Mouse (Mus musculus): ENCODE measurements around the gene Abi3. TPM values are rescaled to one million over a fixed set of nuclear protein-coding genes. Genes with fewer than 3 reads are reported as not detected.
A peak's percentile ranks its signal among the peaks of the same experiment; 100 is the strongest.

Gene Abi3
- polyA plus RNA-seq, 1 experiment from 2014 or later, result 8.1 TPM

DNA sequence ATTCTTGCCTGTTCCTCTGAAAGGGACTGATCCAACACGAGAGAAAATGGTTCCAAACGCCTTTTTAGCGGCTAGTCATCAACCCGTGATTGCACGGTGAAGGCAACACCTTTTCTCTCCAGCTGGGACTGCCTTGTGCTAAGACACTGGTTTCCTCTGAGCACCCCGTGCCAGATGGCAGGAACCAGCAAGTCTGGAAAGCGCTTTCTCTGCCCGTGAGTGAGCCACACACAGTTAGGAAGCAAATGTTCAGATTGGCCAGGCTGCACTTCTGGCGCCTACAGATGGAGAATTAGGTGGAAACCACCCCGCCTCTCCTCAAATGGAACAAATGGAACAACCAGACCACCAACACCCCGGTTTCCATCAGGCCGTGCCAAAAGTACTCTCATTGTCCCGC lies 50.5 kb downstream of the Abi3 start:
- Histone ChIP-seq H3K9me3 (ENCODE audit: control insufficient read depth) (no peaks in the 10 kb centered on the region), H3K27ac (ENCODE audit: low read depth, low read length) (no peak overlapping the region), H3K4me1 (replicated peaks; ENCODE audit: control insufficient read depth, insufficient read depth, low read length) (no peaks in the 10 kb centered on the region), H3K4me2 (replicated peaks; ENCODE audit: low read depth) (no peak overlapping the region), H3K4me3 (ENCODE audit: low read depth, low read length) (no peak overlapping the region), H3K9ac (ENCODE audit: low read depth, low read length) (no peak overlapping the region), H3K36me3 (ENCODE audit: control insufficient read depth, insufficient read depth) (no peaks in the 10 kb centered on the region), H3K27me3 (replicated peaks; ENCODE audit: control insufficient read depth, insufficient read depth, low read length) (peaks cover 12% of the 10 kb centered on the region)
- 86% methylated on average over 13 of the region's 13 CpGs for WGBS
- no peak for ATAC-seq
- TF ChIP-seq CTCF (IDR thresholded peaks at IDR 0.05; ENCODE audit: low read depth), result no peak

DNA sequence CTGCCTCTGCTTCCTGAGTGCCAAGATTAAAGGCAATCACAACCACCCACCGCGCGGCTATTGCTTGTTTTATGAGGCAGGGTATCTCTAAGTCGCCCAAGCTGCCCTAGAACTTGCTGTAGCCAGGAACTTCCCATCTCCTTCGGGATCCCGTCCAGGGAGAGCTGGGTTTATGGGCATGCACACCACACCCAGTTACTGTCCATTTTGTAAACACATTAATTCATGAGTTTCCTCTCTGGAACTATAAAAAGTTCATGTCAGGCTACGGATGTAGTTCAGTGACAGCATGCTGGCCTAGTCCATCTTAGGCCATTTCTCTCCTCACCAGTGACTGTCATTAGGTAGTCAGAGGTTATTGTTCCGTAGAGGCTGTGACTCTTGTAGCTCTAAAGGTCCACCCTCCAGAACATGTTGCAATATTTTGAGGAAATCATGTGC lies 52.8 kb downstream of the Abi3 start:
- no peak for ATAC-seq
- no peaks in the 10 kb centered on the region for H3K9me3 ChIP-seq (ENCODE audit: control insufficient read depth)
- H3K27me3 ChIP-seq (replicated peaks; ENCODE audit: control insufficient read depth, insufficient read depth, low read length), result no peaks in the 10 kb centered on the region
- TF ChIP-seq CTCF (IDR thresholded peaks at IDR 0.05; ENCODE audit: low read depth), result no peak
- 60% methylated on average over 8 of the region's 8 CpGs for WGBS
- no peak overlapping the region for H3K4me3 ChIP-seq (ENCODE audit: low read depth, low read length)
- H3K27ac ChIP-seq (ENCODE audit: low read depth, low read length), result no peak overlapping the region
- no peak overlapping the region for H3K9ac ChIP-seq (ENCODE audit: low read depth, low read length)
- no peaks in the 10 kb centered on the region for H3K4me1 ChIP-seq (replicated peaks; ENCODE audit: control insufficient read depth, insufficient read depth, low read length)
- H3K4me2 ChIP-seq (replicated peaks; ENCODE audit: low read depth), result no peak overlapping the region
- no peaks in the 10 kb centered on the region for H3K36me3 ChIP-seq (ENCODE audit: control insufficient read depth, insufficient read depth)

DNA sequence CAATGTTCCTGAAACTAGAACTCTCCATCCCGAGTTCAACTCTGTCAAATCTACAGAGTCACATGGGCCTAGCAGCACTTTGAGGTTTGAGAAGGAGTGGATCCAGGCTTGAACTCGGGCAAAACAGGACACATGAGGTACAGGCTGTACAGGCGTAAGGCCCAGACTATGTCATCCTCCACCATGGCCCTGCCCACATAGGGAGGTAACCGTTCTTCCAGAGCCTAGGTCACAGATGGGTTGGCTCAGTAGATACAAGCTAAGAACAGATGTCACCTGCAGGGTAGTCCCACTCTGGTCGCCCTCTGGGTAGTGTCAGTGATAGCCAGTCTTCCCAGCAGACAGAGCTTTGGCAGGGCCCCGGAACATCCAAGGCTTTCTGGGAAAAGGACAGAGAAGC lies 55.8 kb downstream of the Abi3 start:
- no peak for ATAC-seq

DNA sequence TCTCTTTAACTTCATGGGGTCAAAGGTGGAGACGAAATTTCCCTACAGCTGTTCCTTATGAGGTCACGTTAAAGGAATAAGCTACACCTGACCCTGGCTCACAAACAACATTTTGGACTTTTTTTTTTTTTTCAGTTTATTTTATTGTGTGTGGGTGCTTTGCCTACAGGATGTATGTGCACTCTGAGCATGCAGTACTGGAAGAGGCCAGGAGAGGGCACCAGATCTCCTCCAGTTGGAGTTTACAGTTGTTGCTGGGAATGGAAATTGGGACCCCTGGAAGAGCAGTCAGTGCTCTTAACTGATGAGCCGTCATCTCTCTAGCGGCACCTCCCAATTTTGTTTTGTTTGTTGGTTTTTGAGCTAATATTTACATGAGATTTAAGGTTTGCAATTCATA lies 56.6 kb downstream of the Abi3 start:
- ATAC-seq, result no peak
- no peak overlapping the region for H3K27ac ChIP-seq (ENCODE audit: low read depth, low read length)
- 88% methylated on average over 4 of the region's 4 CpGs for WGBS
- H3K9me3 ChIP-seq (ENCODE audit: control insufficient read depth), result no peaks in the 10 kb centered on the region
- H3K27me3 ChIP-seq (replicated peaks; ENCODE audit: control insufficient read depth, insufficient read depth, low read length), result no peaks in the 10 kb centered on the region
- TF ChIP-seq CTCF (IDR thresholded peaks at IDR 0.05; ENCODE audit: low read depth), result peak; percentile 61
- no peak overlapping the region for H3K9ac ChIP-seq (ENCODE audit: low read depth, low read length)
- H3K4me1 ChIP-seq (replicated peaks; ENCODE audit: control insufficient read depth, insufficient read depth, low read length), result no peaks in the 10 kb centered on the region
- H3K4me2 ChIP-seq (replicated peaks; ENCODE audit: low read depth), result no peak overlapping the region
- H3K4me3 ChIP-seq (ENCODE audit: low read depth, low read length), result no peak overlapping the region
- no peaks in the 10 kb centered on the region for H3K36me3 ChIP-seq (ENCODE audit: control insufficient read depth, insufficient read depth)

More for the DNA sequence above, 55.8 kb downstream of the Abi3 start:
- H3K36me3 ChIP-seq (ENCODE audit: control insufficient read depth, insufficient read depth), result no peaks in the 10 kb centered on the region
- no peak for TF ChIP-seq CTCF (IDR thresholded peaks at IDR 0.05; ENCODE audit: low read depth)
- no peaks in the 10 kb centered on the region for H3K27me3 ChIP-seq (replicated peaks; ENCODE audit: control insufficient read depth, insufficient read depth, low read length)
- no peak overlapping the region for H3K4me3 ChIP-seq (ENCODE audit: low read depth, low read length)
- no peak overlapping the region for H3K9ac ChIP-seq (ENCODE audit: low read depth, low read length)
- H3K9me3 ChIP-seq (ENCODE audit: control insufficient read depth), result no peaks in the 10 kb centered on the region
- no peaks in the 10 kb centered on the region for H3K4me1 ChIP-seq (replicated peaks; ENCODE audit: control insufficient read depth, insufficient read depth, low read length)
- no peak overlapping the region for H3K27ac ChIP-seq (ENCODE audit: low read depth, low read length)
- no peak overlapping the region for H3K4me2 ChIP-seq (replicated peaks; ENCODE audit: low read depth)
- WGBS, result 89% methylated on average over 6 of the region's 6 CpGs

- Histone ChIP-seq H3K4me3 (ENCODE audit: low read depth, low read length) (no peak overlapping the region), H3K27me3 (replicated peaks; ENCODE audit: control insufficient read depth, insufficient read depth, low read length) (no peaks in the 10 kb centered on the region), H3K36me3 (ENCODE audit: control insufficient read depth, insufficient read depth) (no peaks in the 10 kb centered on the region), H3K9ac (ENCODE audit: low read depth, low read length) (no peak overlapping the region), H3K4me1 (replicated peaks; ENCODE audit: control insufficient read depth, insufficient read depth, low read length) (no peaks in the 10 kb centered on the region), H3K9me3 (ENCODE audit: control insufficient read depth) (no peaks in the 10 kb centered on the region), H3K27ac (ENCODE audit: low read depth, low read length) (no peak overlapping the region), H3K4me2 (replicated peaks; ENCODE audit: low read depth) (no peak overlapping the region)
- 86% methylated on average over 9 of the region's 9 CpGs for WGBS
- TF ChIP-seq CTCF (IDR thresholded peaks at IDR 0.05; ENCODE audit: low read depth), result no peak
- ATAC-seq, result no peak
These were observed 58.3 kb downstream of the Abi3 start for GRCm38 (mm10) chr11:95783958-95784357.

DNA sequence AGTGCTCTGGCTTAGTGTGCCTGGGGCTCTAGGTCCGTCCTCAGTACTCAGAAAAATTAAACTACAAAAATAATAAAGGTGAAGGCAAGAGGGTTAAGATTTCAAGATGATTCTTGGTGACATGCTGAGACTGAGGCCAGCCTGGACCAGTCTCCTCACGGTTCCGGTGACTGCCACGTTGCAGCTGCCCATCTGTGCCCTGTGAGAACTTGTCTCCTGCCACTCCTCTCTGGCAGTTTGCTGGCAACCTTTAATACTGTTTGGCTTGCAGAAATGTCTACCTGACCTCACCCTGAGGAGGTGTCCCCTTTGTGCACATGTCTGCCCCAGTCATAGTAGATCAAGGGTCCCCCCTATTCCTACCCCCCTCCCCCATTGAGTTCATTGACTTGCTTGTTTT lies 58.8 kb downstream of the Abi3 start:
- no peak overlapping the region for H3K4me3 ChIP-seq (ENCODE audit: low read depth, low read length)
- H3K9ac ChIP-seq (ENCODE audit: low read depth, low read length), result no peak overlapping the region
- H3K36me3 ChIP-seq (ENCODE audit: control insufficient read depth, insufficient read depth), result no peaks in the 10 kb centered on the region
- no peaks in the 10 kb centered on the region for H3K27me3 ChIP-seq (replicated peaks; ENCODE audit: control insufficient read depth, insufficient read depth, low read length)
- no peaks in the 10 kb centered on the region for H3K9me3 ChIP-seq (ENCODE audit: control insufficient read depth)
- H3K4me1 ChIP-seq (replicated peaks; ENCODE audit: control insufficient read depth, insufficient read depth, low read length), result no peaks in the 10 kb centered on the region
- no peak for TF ChIP-seq CTCF (IDR thresholded peaks at IDR 0.05; ENCODE audit: low read depth)
- WGBS, result 90% methylated on average over 4 of the region's 4 CpGs
- no peak overlapping the region for H3K27ac ChIP-seq (ENCODE audit: low read depth, low read length)
- no peak for ATAC-seq
- H3K4me2 ChIP-seq (replicated peaks; ENCODE audit: low read depth), result no peak overlapping the region

DNA sequence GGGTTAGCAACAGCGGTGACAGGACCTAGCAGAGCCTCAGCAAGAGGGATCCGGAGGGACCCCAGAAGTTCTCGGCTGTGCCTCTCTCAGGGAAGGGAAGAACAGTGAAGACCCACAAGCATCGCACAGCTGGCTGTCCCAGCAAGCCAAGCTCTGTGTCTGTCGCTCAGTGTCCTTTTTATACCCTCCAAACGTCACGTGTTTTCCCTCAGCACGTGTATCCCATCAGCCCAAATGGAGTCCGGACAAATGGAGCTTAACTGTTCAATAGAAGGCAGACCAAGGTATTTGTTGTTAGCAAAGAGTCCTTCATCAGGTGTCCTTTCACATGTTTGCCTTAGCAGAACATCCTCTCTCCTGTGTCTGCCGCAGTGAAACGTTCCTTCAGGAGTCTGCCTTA lies 60.7 kb downstream of the Abi3 start:
- Histone ChIP-seq H3K36me3 (ENCODE audit: control insufficient read depth, insufficient read depth) (no peaks in the 10 kb centered on the region), H3K27ac (ENCODE audit: low read depth, low read length) (no peak overlapping the region), H3K9ac (ENCODE audit: low read depth, low read length) (no peak overlapping the region), H3K27me3 (replicated peaks; ENCODE audit: control insufficient read depth, insufficient read depth, low read length) (no peaks in the 10 kb centered on the region), H3K4me2 (replicated peaks; ENCODE audit: low read depth) (no peak overlapping the region), H3K4me1 (replicated peaks; ENCODE audit: control insufficient read depth, insufficient read depth, low read length) (no peaks in the 10 kb centered on the region), H3K9me3 (ENCODE audit: control insufficient read depth) (no peaks in the 10 kb centered on the region), H3K4me3 (ENCODE audit: low read depth, low read length) (no peak overlapping the region)
- WGBS, result 87% methylated on average over 11 of the region's 11 CpGs
- ATAC-seq, result no peak
- TF ChIP-seq CTCF (IDR thresholded peaks at IDR 0.05; ENCODE audit: low read depth), result no peak

Measured in intestine, postnatal 0 days (tissue).